Mouse (Mus musculus) heart, embryonic 11.5 days (tissue): Measurements from ENCODE around the gene Slx4ip. TPM values are rescaled to one million over a fixed set of nuclear protein-coding genes. Genes with fewer than 3 reads are reported as not detected.

Experiments used
- ATAC-seq: fragments of 200-750 bp; cut with Nextera tagmentation; replicated peaks from 2 replicates; pipeline ENCODE4 v1.8.0; 2017; ENCODE audit warnings: moderate library complexity; ENCODE audit not compliant: insufficient number of reproducible peaks, low FRiP score, low TSS enrichment
- H3K27ac ChIP-seq: fragments of 300-500 bp; sonication (generic); 2 replicates; pipeline ENCODE4 v1.5.1; 2014; ENCODE audit warnings: mild to moderate bottlenecking, low read depth, low read length
- H3K27me3 ChIP-seq: fragments of 300-500 bp; sonication (generic); 2 replicates; pipeline ENCODE4 v1.6.1; 2014; ENCODE audit warnings: mild to moderate bottlenecking, low read length, mixed read lengths; ENCODE audit not compliant: control insufficient read depth, insufficient read depth
- H3K36me3 ChIP-seq: fragments of 300-500 bp; sonication (generic); 2 replicates; pipeline ENCODE4 v1.6.1; 2014; ENCODE audit warnings: mild to moderate bottlenecking, low read length, moderate library complexity, mixed read lengths; ENCODE audit not compliant: control insufficient read depth, insufficient read depth
- H3K4me1 ChIP-seq: fragments of 300-500 bp; sonication (generic); 2 replicates; pipeline ENCODE4 v1.6.1; 2014; ENCODE audit warnings: low read length; ENCODE audit not compliant: control insufficient read depth, insufficient read depth
- H3K4me2 ChIP-seq: fragments of 300-500 bp; sonication (generic); 2 replicates; pipeline ENCODE4 v1.6.1; 2014; ENCODE audit warnings: mild to moderate bottlenecking, moderate library complexity
- H3K4me3 ChIP-seq: fragments of 300-500 bp; sonication (generic); 2 replicates; pipeline ENCODE4 v1.5.1; 2014; ENCODE audit warnings: low read depth, low read length
- H3K9ac ChIP-seq: fragments of 300-500 bp; sonication (generic); 2 replicates; pipeline ENCODE4 v1.6.1; 2014; ENCODE audit warnings: mild to moderate bottlenecking, low read depth, low read length, moderate library complexity
- H3K9me3 ChIP-seq: fragments of 300-500 bp; sonication (generic); replicated peaks from 2 replicates; pipeline ENCODE4 v1.6.1; 2016; ENCODE audit warnings: low read length; ENCODE audit not compliant: control insufficient read depth
- WGBS: fragments of 180-500 bp; shearing (Covaris S2); extraction: QIAGEN DNeasy Blood & Tissue Kit; methylation state at CpG from one replicate; pipeline ENCODE4 v1.1.7; 2014; ENCODE audit not compliant: insufficient replicate concordance; 5-methylcytosine and 5-hydroxymethylcytosine counted together
- polyA plus RNA-seq: library from polyadenylated mRNA; unstranded; fragments of >200 nt; fragmentation: Nextera tagmentation; extraction: Ambion mirVana; gene quantifications from 2 replicates; pipeline ENCODE4 v1.2.1, GENCODE M21; 2014

Slx4ip gene
- polyA plus RNA-seq, 1 experiment from 2014 or later, result 5.9 TPM

DNA sequence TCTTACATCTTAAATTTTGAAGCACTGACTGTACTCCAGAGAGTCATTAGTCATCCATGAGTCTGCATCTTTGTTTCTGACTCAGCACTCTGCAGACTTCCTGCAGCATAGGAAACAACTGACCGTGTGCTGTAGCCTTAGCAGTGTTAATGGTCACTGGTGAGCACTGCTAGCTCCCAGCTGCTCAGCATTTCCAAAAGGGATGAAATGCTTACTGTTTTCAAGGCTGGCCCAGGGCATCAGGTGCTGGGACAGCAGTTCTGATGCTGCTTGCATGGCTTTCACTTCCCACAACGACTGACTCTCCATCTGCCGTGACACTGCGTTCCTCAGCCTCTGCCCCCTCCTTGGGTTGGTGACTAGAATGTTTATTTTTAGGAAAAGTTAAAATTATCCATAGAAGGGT is 30.0 kb downstream of the Slx4ip start:
- no peak overlapping the region for H3K4me3 ChIP-seq
- H3K27ac ChIP-seq, result no peak overlapping the region
- 53% methylated on average over 4 of the region's 4 CpGs for WGBS
- H3K9ac ChIP-seq, result no peak overlapping the region
- peak; percentile 93; the same call in 1 of the 2 replicates for ATAC-seq
- no peaks in the 10 kb centered on the region for H3K9me3 ChIP-seq
- peaks cover 6% of the 10 kb centered on the region; the same call in 1 of the 2 replicates for H3K4me1 ChIP-seq
- H3K36me3 ChIP-seq, result no peaks in the 10 kb centered on the region
- no peak overlapping the region; the same call in 1 of the 2 replicates for H3K4me2 ChIP-seq
- no peaks in the 10 kb centered on the region for H3K27me3 ChIP-seq

DNA sequence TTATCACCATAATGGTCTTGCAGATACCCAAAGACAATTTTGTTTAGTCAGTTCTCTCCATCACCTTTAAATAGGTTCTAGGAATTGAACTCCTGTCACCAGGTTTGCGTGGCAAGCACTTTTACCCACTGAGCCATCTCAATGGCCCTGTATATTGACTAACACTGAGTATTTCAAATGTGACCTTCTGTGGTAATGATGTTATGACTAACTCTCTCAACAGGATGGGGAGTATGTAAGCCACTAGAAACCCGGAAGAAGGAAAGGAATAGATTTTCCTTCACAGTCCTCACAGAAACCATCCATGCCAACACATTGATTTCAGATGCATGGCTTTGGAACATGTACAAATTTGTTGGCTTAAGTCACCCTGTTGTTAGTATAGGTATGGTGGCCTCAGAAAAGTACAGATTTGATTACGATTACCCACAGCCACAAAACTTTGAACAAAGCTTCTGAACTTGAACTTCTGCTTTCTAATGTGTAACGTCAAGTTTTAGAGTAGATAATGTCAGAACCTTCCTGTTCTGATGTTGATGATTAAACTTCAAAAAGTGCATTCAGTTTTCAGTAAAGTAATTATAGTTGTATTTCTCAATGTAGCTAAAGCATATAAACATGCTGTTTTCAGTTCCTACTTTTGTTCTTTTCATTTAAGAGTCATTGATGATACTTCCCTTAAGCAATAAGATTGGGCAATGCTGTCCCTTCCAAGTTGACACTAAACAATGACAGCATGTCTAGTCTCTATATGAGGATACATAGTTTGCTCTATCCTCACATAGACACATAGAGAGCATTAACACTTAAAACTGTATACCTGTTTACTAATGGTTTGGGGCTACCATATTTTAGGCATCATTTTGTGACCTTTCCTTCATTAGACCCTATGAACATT is 45.6 kb downstream of the Slx4ip start:
- no peak overlapping the region for H3K4me2 ChIP-seq
- H3K9me3 ChIP-seq, result no peaks in the 10 kb centered on the region
- 88% methylated on average over 4 of the region's 4 CpGs for WGBS
- H3K36me3 ChIP-seq, result no peaks in the 10 kb centered on the region
- no peaks in the 10 kb centered on the region for H3K27me3 ChIP-seq
- H3K27ac ChIP-seq, result no peak overlapping the region
- H3K4me1 ChIP-seq, result no peaks in the 10 kb centered on the region
- H3K4me3 ChIP-seq, result no peak overlapping the region
- no peak overlapping the region for H3K9ac ChIP-seq
- no peak for ATAC-seq

DNA sequence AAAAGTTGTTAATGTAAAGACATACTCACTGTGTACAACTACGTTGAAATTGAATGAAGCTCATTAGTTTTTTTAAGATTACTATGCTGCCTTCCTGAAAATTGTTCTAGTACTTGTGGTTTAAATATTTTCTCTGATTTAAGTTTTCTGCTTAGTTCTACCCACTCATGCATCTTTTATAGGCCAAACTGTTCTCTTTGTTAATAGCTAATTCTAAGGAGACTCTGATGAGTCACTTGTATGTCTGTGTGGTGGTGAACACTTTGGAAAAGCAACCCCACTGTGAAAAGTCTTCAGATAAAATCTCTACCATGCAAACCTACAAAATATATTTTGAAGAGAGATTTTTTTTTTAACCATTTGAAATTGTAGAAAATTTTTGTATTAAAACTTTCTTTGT is 47.2 kb downstream of the Slx4ip start:
- 94% methylated on average over 1 of the region's 1 CpGs for WGBS
- Histone ChIP-seq H3K4me1 (no peaks in the 10 kb centered on the region), H3K9ac (no peak overlapping the region), H3K4me3 (no peak overlapping the region), H3K27me3 (no peaks in the 10 kb centered on the region), H3K4me2 (no peak overlapping the region), H3K27ac (no peak overlapping the region), H3K36me3 (no peaks in the 10 kb centered on the region), H3K9me3 (no peaks in the 10 kb centered on the region)
- ATAC-seq, result no peak

DNA sequence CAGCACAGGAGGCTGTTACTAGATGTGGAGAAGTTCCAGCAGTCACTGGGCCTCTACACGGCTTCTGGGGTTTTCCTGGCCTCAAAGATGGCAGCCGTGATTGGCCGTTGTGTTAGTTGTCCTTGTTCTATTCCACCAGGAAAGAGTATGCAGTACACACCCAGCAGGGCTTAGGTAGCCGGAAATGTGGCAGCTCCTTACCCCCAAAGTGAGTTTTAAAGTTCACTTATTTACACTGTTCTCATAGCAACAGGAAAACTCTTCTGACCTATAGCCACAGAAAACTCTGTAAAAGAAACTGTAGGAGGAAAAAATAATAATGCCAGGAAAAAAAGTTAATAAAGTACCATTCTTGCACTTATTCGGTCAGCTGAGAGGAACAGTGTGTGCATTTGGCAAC is 55.3 kb downstream of the Slx4ip start:
- no peak overlapping the region for H3K4me3 ChIP-seq
- H3K9me3 ChIP-seq, result no peaks in the 10 kb centered on the region
- WGBS, result 82% methylated on average over 5 of the region's 5 CpGs
- peaks cover 21% of the 10 kb centered on the region for H3K4me1 ChIP-seq
- no peak overlapping the region for H3K4me2 ChIP-seq
- H3K27ac ChIP-seq, result no peak overlapping the region
- ATAC-seq, result no peak
- H3K36me3 ChIP-seq, result no peaks in the 10 kb centered on the region
- no peak overlapping the region for H3K9ac ChIP-seq
- no peaks in the 10 kb centered on the region for H3K27me3 ChIP-seq

DNA sequence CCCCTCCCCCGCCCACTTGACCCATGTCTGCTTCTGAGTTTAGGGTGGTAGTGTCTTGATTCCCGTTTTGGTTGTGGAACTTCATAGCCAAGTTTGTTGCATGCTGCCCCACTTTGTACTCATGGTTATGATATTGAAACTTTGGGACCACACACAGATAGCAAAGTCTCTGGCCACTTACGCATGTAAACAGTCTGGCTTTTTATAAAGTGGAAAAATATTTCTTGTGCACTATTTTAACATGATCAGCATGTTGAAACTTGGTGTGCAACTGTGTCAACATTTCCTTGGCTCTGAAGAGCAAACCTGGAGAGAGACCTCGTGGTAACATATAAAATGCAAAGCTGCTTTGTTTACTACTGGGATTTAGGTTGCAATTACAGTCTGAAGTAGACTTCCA is 56.5 kb downstream of the Slx4ip start:
- ATAC-seq, result no peak
- H3K36me3 ChIP-seq, result no peaks in the 10 kb centered on the region
- no peaks in the 10 kb centered on the region for H3K27me3 ChIP-seq
- H3K9ac ChIP-seq, result no peak overlapping the region
- H3K4me3 ChIP-seq, result no peak overlapping the region
- H3K9me3 ChIP-seq, result no peaks in the 10 kb centered on the region
- 70% methylated on average over 4 of the region's 4 CpGs for WGBS
- peaks cover 24% of the 10 kb centered on the region for H3K4me1 ChIP-seq
- H3K4me2 ChIP-seq, result no peak overlapping the region
- H3K27ac ChIP-seq, result no peak overlapping the region

DNA sequence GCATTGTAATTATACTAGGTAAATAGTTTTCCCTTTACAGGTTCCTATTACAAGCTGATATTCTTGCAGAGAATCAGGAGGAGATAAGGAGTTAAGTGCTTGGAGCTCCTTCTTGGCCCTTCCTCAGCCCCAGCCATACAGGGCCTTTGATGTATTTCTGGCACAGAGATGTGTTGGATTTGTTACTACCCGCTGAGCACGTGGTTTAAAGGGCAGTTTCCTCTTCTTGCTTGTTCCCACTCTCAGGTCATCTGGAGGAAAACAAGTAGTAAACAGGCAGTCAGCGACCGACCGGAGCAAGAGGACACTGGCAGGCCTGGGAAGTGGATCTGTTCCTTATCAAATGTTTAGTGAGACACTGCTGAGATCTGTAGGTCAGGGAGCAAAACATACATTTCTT is 56.9 kb downstream of the Slx4ip start:
- ATAC-seq, result no peak
- no peak overlapping the region for H3K4me2 ChIP-seq
- no peaks in the 10 kb centered on the region for H3K9me3 ChIP-seq
- peak overlapping the region; percentile 35; the same call in 1 of the 2 replicates for H3K27ac ChIP-seq
- H3K4me1 ChIP-seq, result peaks cover 24% of the 10 kb centered on the region
- no peak overlapping the region for H3K9ac ChIP-seq
- WGBS, result 16% methylated on average over 5 of the region's 5 CpGs
- H3K27me3 ChIP-seq, result no peaks in the 10 kb centered on the region
- H3K4me3 ChIP-seq, result no peak overlapping the region
- no peaks in the 10 kb centered on the region for H3K36me3 ChIP-seq

DNA sequence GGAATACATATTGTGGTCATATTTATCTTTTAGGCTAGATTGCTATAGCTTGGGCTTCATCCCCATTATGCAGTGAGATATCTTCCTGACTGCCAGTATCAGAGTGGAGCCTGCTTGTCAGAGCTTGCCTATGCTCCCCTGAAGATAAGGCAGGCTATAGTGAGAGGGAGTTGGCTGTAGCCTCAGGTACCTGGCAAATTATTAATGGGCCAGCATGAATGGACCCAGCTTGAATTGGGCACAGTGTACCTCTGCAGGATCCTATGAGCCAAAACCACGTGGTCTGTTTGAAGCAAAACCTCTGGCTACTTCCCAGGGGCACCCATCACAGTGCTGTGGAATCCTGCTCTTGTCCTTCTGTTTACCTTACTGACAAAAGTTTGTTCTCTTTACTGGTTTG is 61.2 kb downstream of the Slx4ip start:
- H3K9me3 ChIP-seq, result no peaks in the 10 kb centered on the region
- no peak overlapping the region for H3K9ac ChIP-seq
- H3K27ac ChIP-seq, result no peak overlapping the region
- no peak for ATAC-seq
- no peaks in the 10 kb centered on the region for H3K27me3 ChIP-seq
- 55% methylated on average over 1 of the region's 1 CpGs for WGBS
- peaks cover 22% of the 10 kb centered on the region for H3K4me1 ChIP-seq
- H3K36me3 ChIP-seq, result no peaks in the 10 kb centered on the region
- H3K4me2 ChIP-seq, result no peak overlapping the region
- H3K4me3 ChIP-seq, result no peak overlapping the region

DNA sequence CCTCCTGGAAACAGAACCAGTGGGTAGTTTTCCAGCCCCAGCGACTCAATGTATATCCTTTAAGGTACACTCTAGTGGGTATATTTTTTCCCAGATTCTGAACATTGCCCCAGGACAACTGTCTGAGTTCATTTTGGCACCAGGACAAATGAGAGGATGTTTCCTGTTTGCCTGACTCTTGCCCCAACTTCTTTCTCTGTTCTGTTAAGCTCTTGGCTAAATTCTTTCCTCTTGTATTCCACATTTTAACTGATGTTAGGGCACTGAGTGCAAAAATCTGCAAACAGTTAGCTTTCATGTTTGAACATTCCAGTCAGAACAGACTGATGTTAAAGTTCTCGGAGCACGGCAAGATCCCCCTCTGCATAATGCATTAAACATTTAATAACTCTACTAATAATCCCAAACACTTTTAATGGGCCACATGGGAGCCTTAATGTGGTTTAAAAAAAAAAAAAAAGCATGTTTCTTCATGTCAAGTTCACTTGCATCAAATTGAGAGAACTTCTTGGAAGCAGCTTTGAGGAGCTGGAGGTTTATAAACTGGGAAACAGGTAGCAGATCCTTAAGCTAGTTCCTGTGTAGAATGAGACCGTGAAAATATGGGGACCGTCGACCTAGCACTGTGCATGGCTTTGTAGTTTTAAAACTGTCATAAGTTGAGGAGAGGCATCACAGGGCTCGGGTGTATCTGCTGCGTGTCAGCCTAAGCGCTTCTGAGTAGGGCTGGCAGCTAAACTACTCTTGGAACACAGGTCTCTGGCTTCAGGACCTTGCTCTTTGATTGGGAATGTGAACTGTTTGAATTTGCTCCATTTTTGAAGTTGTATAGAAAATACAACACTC is 64.9 kb downstream of the Slx4ip start:
- H3K4me1 ChIP-seq, result peaks cover 11% of the 10 kb centered on the region; the same call in 1 of the 2 replicates
- H3K27me3 ChIP-seq, result no peaks in the 10 kb centered on the region
- H3K36me3 ChIP-seq, result no peaks in the 10 kb centered on the region
- H3K9ac ChIP-seq, result no peak overlapping the region
- ATAC-seq, result no peak
- H3K9me3 ChIP-seq, result no peaks in the 10 kb centered on the region
- no peak overlapping the region for H3K27ac ChIP-seq
- H3K4me2 ChIP-seq, result no peak overlapping the region
- 60% methylated on average over 9 of the region's 9 CpGs for WGBS
- H3K4me3 ChIP-seq, result no peak overlapping the region
